Mouse (Mus musculus): ENCODE results near the gene Hopx.

DNA sequence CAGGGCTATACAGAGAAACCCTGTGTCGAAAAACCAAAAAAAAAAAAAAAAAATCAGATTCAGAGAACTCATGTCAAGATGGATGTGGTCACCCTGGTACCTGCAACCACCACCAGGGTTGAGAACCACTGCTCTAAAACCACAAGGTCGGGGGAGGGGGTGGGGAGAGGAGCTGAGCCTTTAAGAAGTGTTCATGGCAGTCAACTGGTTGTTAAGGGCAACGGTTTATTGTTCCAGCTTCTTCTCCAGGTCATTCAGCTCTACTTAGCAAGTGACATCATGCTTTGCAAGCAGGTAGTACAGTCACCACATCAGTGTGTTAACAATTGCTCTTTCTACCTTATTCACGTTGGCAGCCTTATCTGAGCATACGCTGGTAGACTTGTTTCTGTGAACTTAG lies 29.7 kb upstream of the Hopx start:
- TF ChIP-seq POLR2A (IDR thresholded peaks at IDR 0.05; ENCODE audit: extremely low read depth, insufficient read depth, low read length) = no peak
- no peak for TF ChIP-seq CTCF (IDR thresholded peaks at IDR 0.05; ENCODE audit: extremely low read depth, insufficient read depth, low read length)

Data from cortical plate, adult 2 months (tissue).